Mouse (Mus musculus): ENCODE measurements around the gene Tecr.
A peak's percentile ranks its signal among the peaks of the same experiment; 100 is the strongest.

The Tecr gene

GRCm38 (mm10) chr8:83618566-83618965 is 10.8 kb upstream of the Tecr start:
- no peak for DNase-seq (ENCODE audit: low read depth, low spot score)

GRCm38 (mm10) chr8:83617111-83617510 is 9.3 kb upstream of the Tecr start:
- no peak for DNase-seq (ENCODE audit: low read depth, low spot score)

GRCm38 (mm10) chr8:83616625-83617024 is 8.9 kb upstream of the Tecr start:
- no peak for DNase-seq (ENCODE audit: low read depth, low spot score)

GRCm38 (mm10) chr8:83613695-83614094 is 5.9 kb upstream of the Tecr start:
- DNase-seq (ENCODE audit: low read depth, low spot score): no peak

GRCm38 (mm10) chr8:83611921-83612320 is 4.2 kb upstream of the Tecr start:
- no peak for DNase-seq (ENCODE audit: low read depth, low spot score)

GRCm38 (mm10) chr8:83609547-83610180 is 1.9 kb upstream of the Tecr start:
- DNase-seq (ENCODE audit: low read depth, low spot score): no peak

GRCm38 (mm10) chr8:83609086-83609485 is 1.3 kb upstream of the Tecr start:
- peak; percentile 58 for DNase-seq (ENCODE audit: low read depth, low spot score)

GRCm38 (mm10) chr8:83608398-83608829 is 643 bp upstream of the Tecr start:
- DNase-seq (ENCODE audit: low read depth, low spot score): peak; percentile 89

- DNase-seq (ENCODE audit: low read depth, low spot score): peak; percentile 94
Observed at GRCm38 (mm10) chr8:83602650-83603029, 5.1 kb downstream of the Tecr start.

GRCm38 (mm10) chr8:83599814-83600213 is 8.0 kb downstream of the Tecr start:
- no peak for DNase-seq (ENCODE audit: low read depth, low spot score)

GRCm38 (mm10) chr8:83598146-83598545 is 9.6 kb downstream of the Tecr start:
- DNase-seq (ENCODE audit: low read depth, low spot score): no peak

GRCm38 (mm10) chr8:83596369-83596768 is 11.4 kb downstream of the Tecr start:
- DNase-seq (ENCODE audit: low read depth, low spot score): peak; percentile 61

- DNase-seq (ENCODE audit: low read depth, low spot score): peak; percentile 25
Observed at GRCm38 (mm10) chr8:83595050-83595345, 12.8 kb downstream of the Tecr start.

- DNase-seq (ENCODE audit: low read depth, low spot score): peak; percentile 99
Observed at GRCm38 (mm10) chr8:83594167-83595049, 13.4 kb downstream of the Tecr start.

GRCm38 (mm10) chr8:83593325-83594166 is 14.2 kb downstream of the Tecr start:
- DNase-seq (ENCODE audit: low read depth, low spot score): peak; percentile 56

GRCm38 (mm10) chr8:83592682-83593081 is 15.1 kb downstream of the Tecr start:
- DNase-seq (ENCODE audit: low read depth, low spot score): no peak

GRCm38 (mm10) chr8:83590488-83591023 is 17.2 kb downstream of the Tecr start:
- no peak for DNase-seq (ENCODE audit: low read depth, low spot score)

- DNase-seq (ENCODE audit: low read depth, low spot score): no peak
Observed at GRCm38 (mm10) chr8:83588886-83589285, 18.9 kb downstream of the Tecr start.

- no peak for DNase-seq (ENCODE audit: low read depth, low spot score)
Observed at GRCm38 (mm10) chr8:83587644-83588043, 20.1 kb downstream of the Tecr start.

GRCm38 (mm10) chr8:83585333-83585732 is 22.4 kb downstream of the Tecr start:
- DNase-seq (ENCODE audit: low read depth, low spot score): no peak

- no peak for DNase-seq (ENCODE audit: low read depth, low spot score)
Observed at GRCm38 (mm10) chr8:83584771-83585170, 23.0 kb downstream of the Tecr start.

GRCm38 (mm10) chr8:83583236-83583635 is 24.5 kb downstream of the Tecr start:
- DNase-seq (ENCODE audit: low read depth, low spot score): no peak
